In genomic region chr16:13940847-13941395, GRCm38 (mm10) we compare ENCODE assay signal across 8 mouse cellular contexts. TPM values are rescaled to one million over a fixed set of nuclear protein-coding genes. Genes with fewer than 3 reads are reported as not detected.
DNase-seq lines count a peak whose midpoint lies in the region; ATAC-seq lines count a peak whose summit lies in the region.

No protein-coding gene starts in this region.

- peaks cover 22% of the 10 kb centered on the region for H3K27me3 ChIP-seq in liver, embryonic 11.5 days (replicated peaks; ENCODE audit: control insufficient read depth, insufficient read depth, low read length)

- 5% methylated on average over 34 of the region's 34 CpGs for WGBS in liver, embryonic 11.5 days

- H3K36me3 ChIP-seq in liver, embryonic 11.5 days (ENCODE audit: control insufficient read depth, insufficient read depth, low read length) = no peaks in the 10 kb centered on the region

- peak; percentile 36 for DNase-seq in heart, adult 11 months
- no peak for DNase-seq in heart, adult 8-10 months (ENCODE audit: low spot score)
- peak; percentile 25 for DNase-seq in urinary bladder, adult 2 months (ENCODE audit: low spot score)
- DNase-seq in urinary bladder, postnatal 4 days (ENCODE audit: low spot score in 2 of 2) = no peak
- DNase-seq in liver, embryonic 11.5 days (ENCODE audit: low spot score) = peak; percentile 37
- DNase-seq in B cell, adult 2 months = no peak
- DNase-seq in adrenal gland, adult 8-10 months = no peak
- no peak for DNase-seq in kidney, adult 8-10 months

- H3K4me3 ChIP-seq in liver, embryonic 11.5 days (ENCODE audit: low read depth, low read length) = peak overlapping the region; percentile 49

- H3K9me3 ChIP-seq in liver, embryonic 11.5 days (ENCODE audit: control insufficient read depth, low read length) = no peaks in the 10 kb centered on the region

- peak overlapping the region; percentile 63 for H3K4me2 ChIP-seq in liver, embryonic 11.5 days

- 0 out of 2 replicates have a peak, but pooled peaks have one; percentile 23 for ATAC-seq in liver, embryonic 11.5 days (replicated peaks; ENCODE audit: low FRiP score)

- H3K27ac ChIP-seq in liver, embryonic 11.5 days (ENCODE audit: low read depth, low read length) = no peak overlapping the region

- H3K9ac ChIP-seq in liver, embryonic 11.5 days (ENCODE audit: low read depth, low read length) = no peak overlapping the region

- no peaks in the 10 kb centered on the region for H3K4me1 ChIP-seq in liver, embryonic 11.5 days (replicated peaks; ENCODE audit: control insufficient read depth, insufficient read depth, low read length)

RNA-seq across cellular contexts. Expression of gene Mpv17l, which starts 38.0 kb away (rescaled TPM):
- total RNA-seq in heart, adult 8-10 months (2022) = 1 to 10 TPM; 1.6 to 3.6 (median 3.3) TPM
- 3.9 TPM in 2 replicates for polyA plus RNA-seq in urinary bladder, adult 2 months (2012; rRNA removed)
- polyA plus RNA-seq in liver, embryonic 11.5 days (2014; fragmentation: Nextera tagmentation; extraction: Ambion mirVana) = 1.9 and 3.1 TPM in 2 replicates
- total RNA-seq in adrenal gland, adult 8-10 months (2022) = 10 to 100 TPM; 12.4 to 21.4 (median 16.7) TPM

RNA-seq across cellular contexts. Expression of gene Pdxdc1, which starts 38.0 kb away (rescaled TPM):
- 10 to 100 TPM; 76.3 to 89.5 (median 80.4) TPM for total RNA-seq in heart, adult 8-10 months (2022)
- 80.6 and 108 TPM in 2 replicates for polyA plus RNA-seq in urinary bladder, adult 2 months (2012; rRNA removed)
- 48.2 and 57.2 TPM in 2 replicates for polyA plus RNA-seq in liver, embryonic 11.5 days (2014; fragmentation: Nextera tagmentation; extraction: Ambion mirVana)
- total RNA-seq in adrenal gland, adult 8-10 months (2022) = 100 to 1,000 TPM in 1 of 4 experiments, 10 to 100 TPM in 3; 86.7 to 107 (median 95.7) TPM

RNA-seq across cellular contexts. Expression of gene 2900011O08Rik, which starts 45.5 kb away (rescaled TPM):
- under 1 TPM in 2 of 4 experiments, not detected in 2; 0.19 to 0.69 TPM for total RNA-seq in heart, adult 8-10 months (2022)
- polyA plus RNA-seq in urinary bladder, adult 2 months (2012; rRNA removed) = 0.17 and 0.25 TPM in 2 replicates
- 0.85 and 1.1 TPM in 2 replicates for polyA plus RNA-seq in liver, embryonic 11.5 days (2014; fragmentation: Nextera tagmentation; extraction: Ambion mirVana)
- total RNA-seq in adrenal gland, adult 8-10 months (2022) = 1 to 10 TPM; 1.2 to 4.5 (median 2.6) TPM

RNA-seq across cellular contexts. Expression of gene Ifitm7, which starts 45.8 kb away (rescaled TPM):
- not detected for total RNA-seq in heart, adult 8-10 months (2022)
- polyA plus RNA-seq in urinary bladder, adult 2 months (2012; rRNA removed) = not detected in 2 replicates
- polyA plus RNA-seq in liver, embryonic 11.5 days (2014; fragmentation: Nextera tagmentation; extraction: Ambion mirVana) = 0.25 TPM in 1 of 2 replicates, not detected in the other
- under 1 TPM in 2 of 4 experiments, not detected in 2; 0.75 to 0.83 TPM for total RNA-seq in adrenal gland, adult 8-10 months (2022)

Comparison
In these comparisons a context has a peak if more than half of its experiments do, and no peak if none do; other contexts are left out.
1. DNase-seq: peak in heart, adult 11 months (single experiment), urinary bladder, adult 2 months (single experiment) and liver, embryonic 11.5 days (single experiment); none in heart, adult 8-10 months (single experiment), urinary bladder, postnatal 4 days (0 of 2), B cell, adult 2 months (0 of 2), adrenal gland, adult 8-10 months (single experiment) and kidney, adult 8-10 months (0 of 2).